Mouse (Mus musculus) MN1 (cell line): ENCODE measurements around the gene Lep.

Experiments used
- DNase-seq: peaks from one replicate; pipeline ENCODE4 v3.0.0-alpha.2; 2016; ENCODE audit warnings: low spot score

Gene Lep

DNA sequence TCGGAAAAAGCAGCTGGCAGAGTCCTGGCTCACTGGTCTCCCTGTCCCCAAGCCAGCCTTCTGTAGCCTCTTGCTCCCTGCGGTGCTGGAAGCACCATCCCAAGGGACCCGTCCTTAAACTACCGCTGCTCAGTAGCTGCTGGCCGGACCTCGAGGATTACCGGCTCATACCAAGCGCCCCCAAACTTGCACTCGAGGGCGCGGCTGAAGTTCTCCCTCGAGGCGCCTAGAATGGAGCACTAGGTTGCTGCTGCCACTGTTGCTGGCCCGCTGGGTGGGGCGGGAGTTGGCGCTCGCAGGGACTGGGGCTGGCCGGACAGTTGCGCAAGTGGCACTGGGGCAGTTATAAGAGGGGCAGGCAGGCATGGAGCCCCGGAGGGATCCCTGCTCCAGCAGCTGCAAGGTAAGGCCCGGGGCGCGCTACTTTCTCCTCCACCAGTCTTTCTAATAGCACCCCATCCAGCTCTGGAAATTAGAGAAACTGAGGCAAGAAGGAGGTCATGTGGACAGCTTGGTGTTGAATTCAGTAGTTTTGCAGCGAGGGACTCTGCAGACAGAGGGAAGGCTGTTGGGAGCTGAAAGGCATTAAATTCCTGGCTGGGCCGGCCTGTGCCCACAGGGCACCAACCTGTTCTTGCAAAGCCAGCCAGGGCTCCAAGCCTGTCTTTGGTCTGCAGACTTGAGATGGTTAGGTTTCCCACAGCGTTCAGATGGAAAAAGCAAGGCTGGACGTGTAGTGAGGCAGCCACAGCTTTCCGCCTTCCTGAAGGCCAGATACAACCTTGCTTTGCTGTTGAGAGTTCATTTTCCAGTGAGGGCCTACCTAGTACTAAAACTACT lies at the start of gene Lep:
TSS of gene Lep (plus strand) at position 375 of the 840 bp plus-strand sequence.
- no peak for DNase-seq

DNA sequence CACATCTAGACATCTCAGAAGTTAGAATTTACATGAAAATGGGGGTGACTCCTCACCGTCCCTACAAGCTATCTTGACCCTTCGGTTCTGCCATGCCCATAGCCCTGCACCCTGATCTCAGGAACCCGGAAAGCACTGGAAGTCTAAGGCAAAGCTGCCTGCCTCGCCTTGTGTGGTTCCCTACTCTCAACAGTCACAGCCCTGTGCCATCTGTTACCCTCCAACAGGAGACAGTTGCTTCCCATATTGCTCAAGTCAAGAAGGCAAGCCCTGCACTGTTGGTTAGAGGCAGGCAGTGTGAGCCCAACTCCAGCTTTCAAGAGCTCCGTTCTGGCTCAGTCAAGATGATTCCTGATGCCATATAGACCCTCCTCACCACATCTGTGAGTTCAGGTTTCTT lies 48.4 kb upstream of the Lep start:
- no peak for DNase-seq

- no peak for DNase-seq
Observed at GRCm38 (mm10) chr6:29013216-29013615, 46.8 kb upstream of the Lep start.

DNA sequence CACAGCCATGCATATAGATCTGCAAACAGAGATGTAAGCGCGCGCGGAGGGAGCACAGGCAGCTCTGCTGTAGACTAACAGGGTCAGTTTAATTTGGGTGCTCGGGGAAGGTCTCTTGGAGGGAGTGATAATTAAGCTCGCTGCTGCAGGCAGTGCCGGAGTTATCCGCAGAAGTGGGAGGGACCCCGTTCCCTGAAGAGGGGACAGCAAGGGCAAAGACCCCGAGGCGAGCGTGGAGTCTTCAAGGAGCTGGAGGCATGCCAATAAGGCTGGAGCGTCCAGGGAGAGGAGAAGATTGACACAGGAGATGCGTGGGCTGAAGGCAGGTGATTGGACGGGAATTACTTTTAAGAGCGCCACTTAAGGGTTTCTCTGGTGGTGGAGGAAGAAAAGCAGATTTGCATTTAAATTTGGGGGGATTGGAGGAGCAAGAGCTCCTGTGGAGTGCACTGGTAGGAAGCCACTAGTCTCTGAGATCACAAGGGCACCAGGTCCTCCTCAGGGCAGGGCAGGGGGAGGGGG lies 43.1 kb upstream of the Lep start:
- DNase-seq, result no peak

- DNase-seq, result no peak
Observed at GRCm38 (mm10) chr6:29019756-29020720, 40.0 kb upstream of the Lep start.

- no peak for DNase-seq
Observed at GRCm38 (mm10) chr6:29020937-29021336, 39.1 kb upstream of the Lep start.

- no peak for DNase-seq
Observed at GRCm38 (mm10) chr6:29021501-29021900, 38.5 kb upstream of the Lep start.

DNA sequence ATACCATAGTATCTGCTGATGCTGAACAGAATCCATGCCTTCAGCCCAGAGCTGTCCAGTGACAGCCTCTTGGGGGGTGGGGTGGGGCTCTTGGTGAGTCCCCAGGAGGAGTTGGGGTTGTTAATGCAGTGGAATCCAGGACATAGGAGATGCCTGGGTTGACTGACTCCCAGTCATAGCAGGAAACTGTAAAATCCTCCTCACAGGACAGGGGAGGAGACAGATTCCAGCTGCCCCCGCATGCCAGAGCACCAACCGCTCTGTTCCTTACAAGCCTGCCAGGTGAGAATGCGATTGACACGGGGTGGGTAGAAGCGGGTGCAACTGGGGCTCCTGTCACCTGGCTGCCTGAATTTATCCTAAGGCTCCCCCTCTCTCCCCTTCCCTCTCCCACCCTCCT lies 37.9 kb upstream of the Lep start:
- no peak for DNase-seq

GRCm38 (mm10) chr6:29023206-29023967 lies 36.6 kb upstream of the Lep start:
- DNase-seq, result peak; percentile 85

GRCm38 (mm10) chr6:29024000-29024417 lies 36.0 kb upstream of the Lep start:
- peak; percentile 89 for DNase-seq

GRCm38 (mm10) chr6:29025796-29026482 lies 34.1 kb upstream of the Lep start:
- no peak for DNase-seq

DNA sequence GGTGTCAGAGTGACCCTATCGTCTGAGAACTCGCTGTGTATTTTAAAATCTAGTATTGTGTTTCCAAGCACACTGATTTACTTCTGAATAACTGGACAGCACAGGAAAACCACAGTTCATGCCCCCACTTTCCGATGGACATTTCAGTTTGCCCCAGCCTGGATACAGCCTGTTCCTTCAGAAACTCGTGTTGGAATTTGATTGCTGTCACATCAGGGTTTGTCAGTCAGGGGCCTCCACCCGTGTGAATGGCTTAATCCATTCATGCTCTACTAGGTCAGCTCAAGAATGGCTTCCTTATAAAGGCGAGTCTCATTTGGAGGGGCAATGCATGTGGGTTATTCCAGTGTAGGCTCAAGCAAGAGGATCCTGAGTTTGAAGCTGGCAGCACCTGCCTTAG lies 33.3 kb upstream of the Lep start:
- DNase-seq, result no peak

DNA sequence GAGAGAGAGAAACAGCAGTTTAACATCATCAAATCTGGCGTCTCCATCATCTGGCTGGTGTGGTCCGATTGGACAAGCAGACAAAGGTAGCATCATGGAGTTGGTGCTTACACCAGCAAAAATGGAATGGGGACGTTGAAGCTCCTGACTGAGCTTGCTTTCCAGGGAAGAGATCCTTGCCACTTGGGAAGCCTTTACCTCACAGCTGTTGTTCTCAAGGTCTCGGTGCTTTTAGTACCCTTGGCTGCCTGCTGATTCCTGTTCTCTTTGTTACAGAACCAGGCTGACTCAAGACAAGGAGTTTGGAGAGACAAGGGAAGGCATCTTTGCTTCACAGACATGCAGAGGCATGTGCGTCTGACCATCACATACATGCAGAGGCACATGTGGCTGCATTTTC lies 31.9 kb upstream of the Lep start:
- no peak for DNase-seq

DNA sequence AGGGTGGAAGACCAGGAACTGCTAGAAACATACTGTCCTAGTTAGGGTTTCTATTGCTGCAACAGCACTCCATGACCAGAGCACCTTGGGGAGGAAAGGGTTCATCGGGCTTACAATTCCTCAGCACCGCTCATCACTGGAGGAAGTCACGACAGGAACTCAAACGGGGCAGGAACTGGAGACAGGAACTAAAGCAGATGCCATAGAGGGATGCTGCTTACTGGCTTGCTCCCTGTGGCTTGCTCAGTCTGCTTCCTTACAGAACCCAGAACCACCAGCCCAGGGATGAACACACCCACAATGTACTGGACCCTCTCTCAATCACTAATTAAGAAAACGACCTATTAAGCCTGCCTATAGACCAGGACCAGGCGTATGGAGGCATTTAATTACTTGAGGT lies 30.5 kb upstream of the Lep start:
- no peak for DNase-seq

DNA sequence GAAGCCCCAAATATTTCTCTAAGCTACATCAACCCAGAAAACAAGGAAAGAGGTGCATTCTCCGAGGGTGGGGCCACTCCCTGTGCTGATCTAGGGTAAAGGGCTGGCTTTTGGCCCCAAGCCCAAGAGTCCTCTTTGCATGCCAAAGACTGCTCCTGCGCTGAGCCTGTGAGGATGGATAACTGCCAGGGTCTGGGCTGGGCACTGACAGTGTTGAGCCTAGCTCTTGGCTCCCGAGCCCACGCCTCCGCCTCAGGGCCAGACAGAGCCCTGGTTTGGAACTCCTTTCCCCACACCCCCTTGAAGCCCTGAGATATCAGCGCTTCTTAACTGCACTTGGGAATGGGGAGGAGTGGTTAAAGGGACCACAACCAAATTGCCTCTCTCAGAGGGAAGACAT lies 28.8 kb upstream of the Lep start:
- peak; percentile 78 for DNase-seq

GRCm38 (mm10) chr6:29031704-29032310 lies 28.2 kb upstream of the Lep start:
- no peak for DNase-seq

GRCm38 (mm10) chr6:29032411-29032810 lies 27.6 kb upstream of the Lep start:
- DNase-seq, result no peak

- DNase-seq, result no peak
Observed at GRCm38 (mm10) chr6:29033981-29034646, 25.9 kb upstream of the Lep start.

GRCm38 (mm10) chr6:29036698-29037097 lies 23.3 kb upstream of the Lep start:
- peak; percentile 65 for DNase-seq

GRCm38 (mm10) chr6:29040266-29040665 lies 19.8 kb upstream of the Lep start:
- no peak for DNase-seq
